Mouse (Mus musculus): Measurements from ENCODE around the gene Sgsm3. TPM values are rescaled to one million over a fixed set of nuclear protein-coding genes. Genes with fewer than 3 reads are reported as not detected.
"Not testable (repeated sequence)": the region's sequence is repeated elsewhere in the genome, so short reads cannot be mapped to it uniquely, and the experiment has no call there.

Gene Sgsm3
- polyA plus RNA-seq (2014; fragmentation: Nextera tagmentation; extraction: Ambion mirVana): 28.3 and 29.2 TPM in 2 replicates

DNA sequence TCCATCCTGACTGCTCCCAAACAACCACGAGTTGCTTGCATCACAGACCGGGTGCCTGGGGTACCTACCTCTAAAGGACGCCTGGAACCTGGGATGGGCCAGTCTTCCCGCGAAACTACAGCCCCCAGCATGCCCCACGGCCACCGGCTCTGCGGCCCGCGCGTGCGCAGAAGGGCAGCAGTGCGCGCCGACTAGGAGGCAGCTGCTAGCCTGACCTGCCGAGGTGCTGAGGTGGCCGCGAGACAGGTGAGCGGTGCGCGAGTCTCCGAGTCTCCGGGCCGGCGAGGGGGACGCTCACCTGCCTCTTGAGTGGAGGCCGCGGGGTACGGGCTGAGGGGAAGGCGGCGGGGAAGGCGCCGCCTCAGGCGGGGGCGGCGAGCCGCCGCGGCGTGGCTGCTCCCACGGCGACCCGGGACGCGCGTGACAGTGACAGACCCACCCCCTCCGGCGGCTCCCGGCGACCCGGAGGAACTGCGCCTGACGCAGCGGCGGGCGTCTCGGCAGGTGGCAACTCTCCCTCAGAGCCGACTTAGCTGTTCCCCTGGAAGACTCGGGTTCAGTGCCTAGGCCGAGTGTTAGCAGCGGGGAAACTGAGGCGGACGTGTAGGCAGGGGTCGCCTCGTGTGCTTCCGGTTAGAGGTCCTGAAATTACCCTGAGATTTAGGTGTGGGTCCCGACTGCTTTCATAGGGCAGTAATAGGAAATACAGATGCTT, at the start of gene Sgsm3:
TSS of gene Sgsm3 (plus strand) at position 146 of the 715 bp plus-strand sequence.
- Histone ChIP-seq H3K27me3 (ENCODE audit: control insufficient read depth, insufficient read depth, low read length) (no peaks in the 10 kb centered on the region), H3K27ac (ENCODE audit: low read length) (no peak within 1 kb of the TSS)
- WGBS: under 1% methylated on average over 60 of the region's 67 CpGs

DNA sequence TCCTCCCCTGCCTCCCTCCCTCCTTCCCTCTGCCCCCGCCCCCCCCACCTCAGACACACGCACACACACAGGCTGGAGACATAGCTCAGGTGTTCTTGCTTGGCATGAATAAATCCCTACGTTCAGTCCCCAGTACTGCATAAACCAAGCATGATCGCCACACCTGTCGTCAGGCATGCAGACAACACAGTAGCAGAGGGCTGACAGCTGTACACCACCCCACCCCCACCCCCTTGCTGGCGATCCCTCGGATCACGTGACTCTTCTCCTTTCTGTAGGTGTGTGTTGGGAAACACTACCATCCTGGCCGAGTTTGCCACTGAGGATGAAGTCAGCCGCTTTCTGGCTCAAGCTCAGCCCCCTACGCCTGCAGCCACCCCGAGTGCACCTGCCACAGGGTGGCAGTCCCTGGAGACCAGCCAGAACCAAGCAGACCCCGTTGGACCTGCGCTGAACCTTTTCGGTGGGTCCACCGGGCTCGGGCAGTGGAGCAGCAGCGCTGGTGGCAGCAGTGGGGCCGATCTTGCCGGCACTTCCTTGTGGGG, 48.7 kb upstream of the Sgsm3 start:
- WGBS: 78% methylated on average over 20 of the region's 20 CpGs
- Histone ChIP-seq H3K27ac (ENCODE audit: low read length) (no peak overlapping the region), H3K36me3 (ENCODE audit: control insufficient read depth, insufficient read depth, low read length) (peaks cover 40% of the 10 kb centered on the region), H3K9me3 (ENCODE audit: control insufficient read depth, low read depth, low read length) (no peaks in the 10 kb centered on the region), H3K4me2 (replicated peaks; ENCODE audit: low read depth, low read length) (no peak overlapping the region), H3K9ac (replicated peaks; ENCODE audit: low read depth, low read length) (no peak overlapping the region), H3K4me1 (ENCODE audit: control insufficient read depth, insufficient read depth, low read length) (no peaks in the 10 kb centered on the region), H3K4me3 (ENCODE audit: low read depth, low read length) (no peak overlapping the region), H3K27me3 (ENCODE audit: control insufficient read depth, insufficient read depth, low read length) (no peaks in the 10 kb centered on the region)
- no peak for ATAC-seq (ENCODE audit: insufficient number of reproducible peaks, insufficient read depth, low FRiP score, low read depth)

More for the DNA sequence above, at the start of gene Sgsm3:
- H3K36me3 ChIP-seq (ENCODE audit: control insufficient read depth, insufficient read depth, low read length): no peaks in the 10 kb centered on the region
- H3K4me3 ChIP-seq (ENCODE audit: low read depth, low read length): peak within 1 kb of the TSS; percentile 77
- ATAC-seq (ENCODE audit: insufficient number of reproducible peaks, insufficient read depth, low FRiP score, low read depth): peak; percentile 88
- H3K9me3 ChIP-seq (ENCODE audit: control insufficient read depth, low read depth, low read length): no peaks in the 10 kb centered on the region
- peaks cover 11% of the 10 kb centered on the region; the same call in 1 of the 2 replicates for H3K4me1 ChIP-seq (ENCODE audit: control insufficient read depth, insufficient read depth, low read length)
- peak within 1 kb of the TSS; percentile 63 for H3K9ac ChIP-seq (replicated peaks; ENCODE audit: low read depth, low read length)
- peak within 1 kb of the TSS; percentile 85 for H3K4me2 ChIP-seq (replicated peaks; ENCODE audit: low read depth, low read length)

DNA sequence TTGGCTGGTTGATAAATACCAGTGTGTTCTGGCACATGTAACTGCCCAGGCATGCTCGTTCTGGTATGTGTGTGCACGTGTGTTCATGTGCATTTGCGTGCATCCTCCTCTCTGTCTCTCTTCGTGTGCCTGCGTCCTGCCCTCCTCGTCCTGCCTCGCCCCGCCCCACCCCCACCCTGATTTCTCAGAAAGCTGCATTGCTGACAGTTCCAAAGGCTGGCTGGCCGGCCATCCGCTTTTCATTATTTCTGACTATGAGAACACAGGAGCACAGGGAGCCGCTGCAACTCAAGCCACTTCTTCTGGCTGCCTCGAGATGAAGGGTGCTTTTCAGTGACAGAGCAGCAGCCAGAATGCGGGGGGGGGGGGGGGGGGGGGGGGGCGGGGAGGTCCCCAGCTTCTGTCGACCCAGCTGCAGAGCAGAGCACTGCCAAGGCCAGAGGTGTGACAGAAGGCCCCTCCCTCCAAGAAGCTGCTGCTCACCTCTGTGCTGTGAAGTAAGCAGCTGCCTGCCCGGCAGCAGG, 47.5 kb upstream of the Sgsm3 start:
- H3K4me2 ChIP-seq (replicated peaks; ENCODE audit: low read depth, low read length): no peak overlapping the region
- ATAC-seq (ENCODE audit: insufficient number of reproducible peaks, insufficient read depth, low FRiP score, low read depth): 0 out of 2 replicates have a peak, but pooled peaks have one; percentile 46
- H3K27me3 ChIP-seq (ENCODE audit: control insufficient read depth, insufficient read depth, low read length): no peaks in the 10 kb centered on the region
- WGBS: 26% methylated on average over 15 of the region's 16 CpGs
- H3K9me3 ChIP-seq (ENCODE audit: control insufficient read depth, low read depth, low read length): no peaks in the 10 kb centered on the region
- peaks cover 39% of the 10 kb centered on the region for H3K36me3 ChIP-seq (ENCODE audit: control insufficient read depth, insufficient read depth, low read length)
- H3K27ac ChIP-seq (ENCODE audit: low read length): no peak overlapping the region
- H3K4me1 ChIP-seq (ENCODE audit: control insufficient read depth, insufficient read depth, low read length): no peaks in the 10 kb centered on the region
- H3K9ac ChIP-seq (replicated peaks; ENCODE audit: low read depth, low read length): no peak overlapping the region
- no peak overlapping the region for H3K4me3 ChIP-seq (ENCODE audit: low read depth, low read length)

DNA sequence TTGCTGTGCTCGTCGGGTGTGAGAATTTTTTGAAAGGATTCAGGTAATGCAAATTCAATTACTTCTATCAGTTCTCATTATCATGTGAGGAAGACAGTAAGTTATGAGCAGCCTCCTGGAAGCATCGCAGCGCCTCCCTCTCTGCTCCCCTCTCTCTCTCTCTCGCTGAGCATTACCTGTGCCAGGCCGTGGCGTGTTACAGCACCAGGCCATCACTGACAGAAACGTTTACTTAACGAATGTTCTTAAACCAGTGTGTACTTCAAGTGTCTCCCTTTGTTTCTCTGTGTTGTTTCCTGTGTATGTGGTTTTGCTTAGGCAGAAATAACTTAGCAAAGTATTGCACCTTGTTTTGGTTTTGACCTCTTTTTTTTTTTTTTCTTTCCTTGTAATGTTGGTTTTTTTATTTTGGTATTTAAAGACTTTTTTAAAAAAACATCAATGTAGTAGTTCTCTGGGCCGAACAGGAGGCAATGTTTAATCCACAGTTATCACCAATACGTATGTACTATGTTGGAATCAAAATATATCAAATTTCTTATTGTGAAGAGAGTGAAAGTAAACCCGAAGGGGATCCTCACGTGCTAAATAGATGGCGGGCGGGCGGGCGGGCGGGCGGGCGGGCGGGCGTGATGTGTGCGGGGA, 46.8 kb upstream of the Sgsm3 start:
- H3K27ac ChIP-seq (ENCODE audit: low read length); ATAC-seq (ENCODE audit: insufficient number of reproducible peaks, insufficient read depth, low FRiP score, low read depth): not testable (repeated sequence)
- WGBS: 80% methylated on average over 23 of the region's 23 CpGs

DNA sequence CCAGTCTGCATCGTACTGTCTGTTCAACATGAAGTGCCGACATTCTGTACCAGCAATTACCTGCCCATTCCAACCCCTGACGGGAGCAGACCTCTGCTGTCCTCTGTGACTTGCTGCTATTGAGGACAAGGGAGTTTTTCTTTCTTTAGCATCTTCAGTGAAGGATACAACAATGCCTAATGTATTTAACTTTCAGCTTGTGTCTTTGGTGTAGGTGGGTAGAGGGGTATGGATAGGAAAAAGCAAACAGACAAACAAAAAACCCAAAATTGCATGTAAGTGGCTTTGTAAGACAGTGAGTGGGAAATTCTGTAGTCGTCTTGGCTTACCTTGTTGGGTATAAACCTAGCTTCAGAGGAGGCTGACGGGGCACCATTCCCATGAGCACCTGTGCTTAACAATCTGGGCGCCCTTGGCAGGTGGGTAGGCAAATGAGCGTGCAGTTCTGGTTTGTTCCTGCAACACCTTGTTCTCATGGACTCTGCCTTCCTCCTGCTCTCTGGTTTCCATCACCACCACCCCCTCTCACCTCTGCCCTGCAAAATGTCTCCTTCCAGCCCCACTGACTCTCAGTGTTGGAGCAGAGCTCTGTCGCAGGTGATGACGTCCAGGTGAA, 46.1 kb upstream of the Sgsm3 start:
- Histone ChIP-seq H3K27me3 (ENCODE audit: control insufficient read depth, insufficient read depth, low read length) (no peaks in the 10 kb centered on the region), H3K36me3 (ENCODE audit: control insufficient read depth, insufficient read depth, low read length) (peaks cover 35% of the 10 kb centered on the region), H3K4me3 (ENCODE audit: low read depth, low read length) (no peak overlapping the region), H3K9me3 (ENCODE audit: control insufficient read depth, low read depth, low read length) (no peaks in the 10 kb centered on the region), H3K9ac (replicated peaks; ENCODE audit: low read depth, low read length) (no peak overlapping the region), H3K4me1 (ENCODE audit: control insufficient read depth, insufficient read depth, low read length) (no peaks in the 10 kb centered on the region), H3K4me2 (replicated peaks; ENCODE audit: low read depth, low read length) (no peak overlapping the region), H3K27ac (ENCODE audit: low read length) (no peak overlapping the region)
- 88% methylated on average over 9 of the region's 9 CpGs for WGBS
- ATAC-seq (ENCODE audit: insufficient number of reproducible peaks, insufficient read depth, low FRiP score, low read depth): no peak

More for the DNA sequence above, 46.8 kb upstream of the Sgsm3 start:
- H3K9ac ChIP-seq (replicated peaks; ENCODE audit: low read depth, low read length); H3K4me2 ChIP-seq (replicated peaks; ENCODE audit: low read depth, low read length); H3K9me3 ChIP-seq (ENCODE audit: control insufficient read depth, low read depth, low read length); H3K27me3 ChIP-seq (ENCODE audit: control insufficient read depth, insufficient read depth, low read length); H3K4me1 ChIP-seq (ENCODE audit: control insufficient read depth, insufficient read depth, low read length); H3K4me3 ChIP-seq (ENCODE audit: low read depth, low read length): not testable (repeated sequence)
- H3K36me3 ChIP-seq (ENCODE audit: control insufficient read depth, insufficient read depth, low read length): peaks cover 36% of the 10 kb centered on the region

DNA sequence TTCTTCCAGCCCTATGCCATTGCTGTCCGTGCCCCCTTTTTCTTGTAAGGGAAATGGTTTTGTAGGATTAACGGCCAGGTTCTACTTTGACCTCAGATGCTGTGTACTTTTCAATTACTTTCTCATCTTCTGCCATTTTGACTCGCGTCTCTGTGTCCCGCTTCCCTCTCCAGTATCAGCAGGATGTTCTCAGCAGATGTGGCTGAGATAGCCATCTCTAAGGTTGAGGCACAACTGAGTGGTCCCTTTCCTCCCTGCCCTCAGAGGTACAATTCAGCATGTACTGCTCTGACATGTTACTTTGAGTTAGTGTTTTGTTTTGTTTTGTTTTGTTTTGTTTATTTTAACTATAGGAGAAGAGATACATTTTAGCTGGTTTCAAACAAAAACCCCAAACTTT, 42.7 kb upstream of the Sgsm3 start:
- Histone ChIP-seq H3K27me3 (ENCODE audit: control insufficient read depth, insufficient read depth, low read length) (no peaks in the 10 kb centered on the region), H3K4me1 (ENCODE audit: control insufficient read depth, insufficient read depth, low read length) (no peaks in the 10 kb centered on the region), H3K27ac (ENCODE audit: low read length) (no peak overlapping the region), H3K36me3 (ENCODE audit: control insufficient read depth, insufficient read depth, low read length) (peaks cover 21% of the 10 kb centered on the region), H3K9ac (replicated peaks; ENCODE audit: low read depth, low read length) (no peak overlapping the region), H3K9me3 (ENCODE audit: control insufficient read depth, low read depth, low read length) (no peaks in the 10 kb centered on the region), H3K4me3 (ENCODE audit: low read depth, low read length) (no peak overlapping the region), H3K4me2 (replicated peaks; ENCODE audit: low read depth, low read length) (no peak overlapping the region)
- 87% methylated on average over 5 of the region's 5 CpGs for WGBS
- ATAC-seq (ENCODE audit: insufficient number of reproducible peaks, insufficient read depth, low FRiP score, low read depth): no peak

DNA sequence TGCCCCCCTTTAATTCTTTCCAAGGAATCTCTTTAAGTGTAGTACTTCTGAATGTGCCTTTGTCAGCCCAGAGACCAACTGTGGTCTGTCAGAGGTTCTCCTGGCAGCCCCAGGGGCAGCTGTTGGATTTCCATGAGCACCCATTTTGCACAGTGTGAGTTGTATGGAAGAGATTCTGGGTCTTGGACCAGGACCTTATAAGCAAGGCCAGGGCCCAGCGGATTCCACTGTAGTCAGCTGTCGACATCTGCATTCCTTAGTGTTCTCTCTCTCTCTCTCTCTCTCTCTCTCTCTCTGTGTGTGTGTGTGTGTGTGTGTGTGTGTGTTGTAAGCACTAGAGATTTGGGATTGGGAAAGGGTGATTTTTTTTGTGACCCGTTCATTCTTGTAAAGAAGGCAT, 40.9 kb upstream of the Sgsm3 start:
- H3K4me3 ChIP-seq (ENCODE audit: low read depth, low read length): no peak overlapping the region
- H3K27ac ChIP-seq (ENCODE audit: low read length): no peak overlapping the region
- no peak overlapping the region for H3K4me2 ChIP-seq (replicated peaks; ENCODE audit: low read depth, low read length)
- no peaks in the 10 kb centered on the region for H3K27me3 ChIP-seq (ENCODE audit: control insufficient read depth, insufficient read depth, low read length)
- ATAC-seq (ENCODE audit: insufficient number of reproducible peaks, insufficient read depth, low FRiP score, low read depth): no peak
- H3K4me1 ChIP-seq (ENCODE audit: control insufficient read depth, insufficient read depth, low read length): no peaks in the 10 kb centered on the region
- H3K36me3 ChIP-seq (ENCODE audit: control insufficient read depth, insufficient read depth, low read length): peaks cover 19% of the 10 kb centered on the region
- H3K9ac ChIP-seq (replicated peaks; ENCODE audit: low read depth, low read length): no peak overlapping the region
- 70% methylated on average over 3 of the region's 3 CpGs for WGBS
- no peaks in the 10 kb centered on the region for H3K9me3 ChIP-seq (ENCODE audit: control insufficient read depth, low read depth, low read length)

DNA sequence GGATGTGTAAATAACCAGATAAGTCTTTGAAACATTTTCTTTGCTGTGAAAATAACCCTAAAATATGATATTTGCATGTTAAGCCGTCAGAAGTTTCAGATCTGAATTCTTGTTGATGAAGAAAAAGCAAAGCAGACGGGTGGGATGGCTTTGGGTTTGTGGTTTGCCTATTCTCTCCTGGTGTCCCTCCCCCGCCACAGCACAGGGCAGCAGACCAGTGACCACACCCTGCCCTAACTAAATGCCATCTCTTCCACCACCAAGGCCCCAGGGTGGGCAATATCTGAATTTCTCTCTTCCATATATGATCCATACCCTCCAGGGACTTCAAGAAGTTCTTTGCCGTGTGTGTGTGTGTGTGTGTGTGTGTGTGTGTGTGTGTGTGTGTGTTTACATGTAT, 39.0 kb upstream of the Sgsm3 start:
- Histone ChIP-seq H3K27me3 (ENCODE audit: control insufficient read depth, insufficient read depth, low read length) (no peaks in the 10 kb centered on the region), H3K4me3 (ENCODE audit: low read depth, low read length) (no peak overlapping the region), H3K36me3 (ENCODE audit: control insufficient read depth, insufficient read depth, low read length) (peaks cover 13% of the 10 kb centered on the region; the same call in 1 of the 2 replicates), H3K4me1 (ENCODE audit: control insufficient read depth, insufficient read depth, low read length) (no peaks in the 10 kb centered on the region), H3K9me3 (ENCODE audit: control insufficient read depth, low read depth, low read length) (no peaks in the 10 kb centered on the region), H3K9ac (replicated peaks; ENCODE audit: low read depth, low read length) (no peak overlapping the region), H3K27ac (ENCODE audit: low read length) (no peak overlapping the region), H3K4me2 (replicated peaks; ENCODE audit: low read depth, low read length) (no peak overlapping the region)
- ATAC-seq (ENCODE audit: insufficient number of reproducible peaks, insufficient read depth, low FRiP score, low read depth): no peak
- WGBS: 79% methylated on average over 4 of the region's 4 CpGs

Measured in stomach, embryonic 14.5 days (tissue).